Mouse (Mus musculus) embryonic fibroblast, embryonic 13.5 days (primary cell): Measurements from ENCODE around the gene Tkfc.

Source experiments
- CTCF ChIP-seq: IDR thresholded peaks from 2 replicates; pipeline ENCODE4 v1.5.1; 2011; ENCODE audit warnings: mild to moderate bottlenecking, control low read depth, low read length, moderate library complexity, borderline replicate concordance; ENCODE audit not compliant: insufficient read depth
- POLR2A ChIP-seq: IDR thresholded peaks from 2 replicates; pipeline ENCODE4 v1.6.1; 2011; ENCODE audit warnings: low read depth, mild to moderate bottlenecking, control low read depth, low read length, moderate library complexity

DNA sequence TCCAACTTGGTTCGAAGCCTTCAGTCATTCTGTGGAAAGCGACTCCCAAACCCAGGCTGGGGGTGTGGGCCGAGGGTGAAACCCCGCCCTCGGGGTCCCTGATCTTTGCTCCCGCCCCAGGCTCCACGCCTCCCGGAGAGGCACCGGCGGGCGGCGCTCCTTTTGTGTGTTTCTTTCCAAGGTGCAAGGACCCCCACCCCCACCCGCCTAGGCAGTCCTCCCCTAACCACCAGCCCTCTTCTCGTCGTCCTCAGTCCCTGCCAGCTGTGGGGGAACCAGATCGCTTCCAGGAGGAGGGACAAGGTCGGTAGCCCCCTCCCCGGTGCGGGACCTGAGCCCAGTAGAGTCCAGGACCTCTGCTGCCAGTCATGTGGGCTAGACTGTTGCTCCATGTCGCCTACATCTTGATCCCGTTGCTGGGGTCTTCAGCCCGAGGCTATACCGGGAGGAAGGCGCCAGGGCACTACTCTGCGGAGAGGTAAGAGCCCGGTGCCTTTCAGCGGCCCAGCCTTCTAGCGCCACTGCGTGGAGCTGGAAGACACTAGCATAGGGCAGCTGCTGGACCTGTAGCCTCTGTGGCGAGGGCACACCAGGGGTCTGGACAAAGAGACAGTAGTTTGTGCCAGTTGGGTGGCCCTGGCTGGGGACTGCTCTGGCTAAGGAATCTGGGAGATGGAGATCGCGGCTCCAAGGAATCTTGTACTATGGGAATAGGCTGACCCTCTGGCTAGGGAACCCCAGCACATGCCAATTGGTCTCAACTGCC is 28.8 kb upstream of the Tkfc start, which contains the start of gene Vwce:
- TF ChIP-seq CTCF (no peak; the same call in 1 of the 2 replicates), POLR2A (no peak)
